Mouse (Mus musculus) cerebellum, adult 11-12 months (tissue): ENCODE measurements around the gene Lcmt2.
"Not testable (repeated sequence)": the region's sequence is repeated elsewhere in the genome, so short reads cannot be mapped to it uniquely, and the experiment has no call there.

Source experiments
- DNase-seq: peaks from one replicate; pipeline ENCODE4 v3.0.0; 2022

The Lcmt2 gene

GRCm38 (mm10) chr2:121140018-121140882 lies at the start of gene Lcmt2, which contains the start of gene Adal:
Lcmt2 (minus strand) TSS chr2:121140653.
Adal (plus strand) TSS chr2:121140428.
- peak; percentile 93 for DNase-seq

GRCm38 (mm10) chr2:121188530-121188929 lies 48.1 kb upstream of the Lcmt2 start:
- no peak for DNase-seq

GRCm38 (mm10) chr2:121184142-121184541 lies 43.7 kb upstream of the Lcmt2 start:
- no peak for DNase-seq

GRCm38 (mm10) chr2:121183431-121183830 lies 43.0 kb upstream of the Lcmt2 start:
- peak; percentile 86 for DNase-seq

- no peak for DNase-seq
Observed at GRCm38 (mm10) chr2:121178828-121179479, 38.5 kb upstream of the Lcmt2 start.

GRCm38 (mm10) chr2:121170980-121171742 lies 30.7 kb upstream of the Lcmt2 start, which contains the start of gene Zscan29:
Zscan29 (minus strand) TSS chr2:121171125.
- DNase-seq, result peak; percentile 87

GRCm38 (mm10) chr2:121170481-121170971 lies 30.1 kb upstream of the Lcmt2 start, which contains the start of gene Tubgcp4:
Tubgcp4 (plus strand) TSS chr2:121170654.
- no peak for DNase-seq

GRCm38 (mm10) chr2:121169902-121170301 lies 29.4 kb upstream of the Lcmt2 start:
- no peak for DNase-seq

- no peak for DNase-seq
Observed at GRCm38 (mm10) chr2:121169173-121169572, 28.7 kb upstream of the Lcmt2 start.

GRCm38 (mm10) chr2:121153100-121153499 lies 12.6 kb upstream of the Lcmt2 start:
- DNase-seq, result no peak

- DNase-seq, result no peak
Observed at GRCm38 (mm10) chr2:121149679-121150078, 9.2 kb upstream of the Lcmt2 start.

- DNase-seq, result no peak
Observed at GRCm38 (mm10) chr2:121142415-121142814, 2.0 kb upstream of the Lcmt2 start.

GRCm38 (mm10) chr2:121141216-121142035 lies 973 bp upstream of the Lcmt2 start:
- no peak for DNase-seq

GRCm38 (mm10) chr2:121139266-121140017 lies 1.0 kb downstream of the Lcmt2 start:
- peak; percentile 72 for DNase-seq

- no peak for DNase-seq
Observed at GRCm38 (mm10) chr2:121137371-121137770, 3.1 kb downstream of the Lcmt2 start.

- DNase-seq, result no peak
Observed at GRCm38 (mm10) chr2:121132822-121133221, 7.6 kb downstream of the Lcmt2 start.

GRCm38 (mm10) chr2:121128865-121129620 lies 11.4 kb downstream of the Lcmt2 start:
- DNase-seq, result no peak

GRCm38 (mm10) chr2:121127536-121127935 lies 12.9 kb downstream of the Lcmt2 start:
- DNase-seq, result no peak

GRCm38 (mm10) chr2:121126302-121126701 lies 14.2 kb downstream of the Lcmt2 start:
- DNase-seq, result not testable (repeated sequence)

GRCm38 (mm10) chr2:121119260-121119659 lies 21.2 kb downstream of the Lcmt2 start:
- no peak for DNase-seq
